ENCODE assay signal across 19 mouse cellular contexts in the genomic region with DNA sequence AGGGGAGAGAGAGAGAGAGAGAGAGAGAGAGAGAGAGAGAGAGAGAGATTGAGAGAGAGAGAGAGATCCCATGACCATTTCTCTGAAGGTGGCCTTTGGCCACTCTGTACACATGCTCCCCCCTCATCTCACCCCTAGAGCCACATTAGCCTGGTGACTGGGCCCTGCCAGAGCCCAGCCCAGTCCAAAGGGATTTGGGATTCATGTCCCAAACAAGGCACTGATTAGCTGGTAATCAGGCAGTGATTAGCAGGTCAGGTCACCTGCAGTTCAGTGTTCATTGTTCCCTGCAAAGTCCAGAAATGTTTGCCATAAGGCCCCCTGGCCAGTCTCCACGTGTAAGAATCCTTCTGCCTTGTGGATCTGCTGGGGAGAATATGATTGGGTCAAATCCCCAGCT.
DNase-seq lines count a peak whose midpoint lies in the region; ATAC-seq lines count a peak whose summit lies in the region.
"Had no signal": no experiment of that assay in that cellular context is flagged by ENCODE, and none has a peak within 500 bp of the region (broad histone marks: within the 10 kb centered on the region; RNA-seq: fewer than 3 reads in every experiment).

No protein-coding gene starts in this region.

- peaks cover 4% of the 10 kb centered on the region for H3K4me1 ChIP-seq in intestine, embryonic 15.5 days (replicated peaks)
- H3K4me1 ChIP-seq in intestine, embryonic 16.5 days (ENCODE audit: control insufficient read depth, insufficient read depth, low read length), result peaks cover 11% of the 10 kb centered on the region
- 0 out of 2 replicates have a peak, but pooled peaks cover 2% of the 10 kb centered on the region for H3K4me1 ChIP-seq in stomach, embryonic 14.5 days (ENCODE audit: control insufficient read depth, insufficient read depth, low read length)
- H3K4me1 ChIP-seq: forebrain, embryonic 12.5 days; midbrain, embryonic 13.5 days had no signal

- peak; percentile 82 for ATAC-seq in intestine, embryonic 15.5 days
- ATAC-seq in intestine, embryonic 16.5 days, result peak; percentile 84
- 0 out of 2 replicates have a peak, but pooled peaks have one; percentile 49 for ATAC-seq in stomach, embryonic 14.5 days (ENCODE audit: insufficient number of reproducible peaks, insufficient read depth, low FRiP score, low read depth)
- ATAC-seq: hindbrain, postnatal 0 days; midbrain, embryonic 13.5 days had no signal

- H3K9ac ChIP-seq in intestine, embryonic 15.5 days, result no peak overlapping the region
- H3K9ac ChIP-seq in intestine, embryonic 16.5 days (ENCODE audit: low read depth, low read length), result no peak overlapping the region
- no peak overlapping the region for H3K9ac ChIP-seq in stomach, embryonic 14.5 days (replicated peaks; ENCODE audit: low read depth, low read length)
- H3K9ac ChIP-seq: forebrain, embryonic 12.5 days; liver, embryonic 14.5 days; midbrain, embryonic 13.5 days had no signal

- H3K4me2 ChIP-seq in intestine, embryonic 15.5 days (replicated peaks), result no peak overlapping the region
- no peak overlapping the region for H3K4me2 ChIP-seq in intestine, embryonic 16.5 days (ENCODE audit: low read depth, low read length)
- H3K4me2 ChIP-seq in stomach, embryonic 14.5 days (replicated peaks; ENCODE audit: low read depth, low read length), result no peak overlapping the region
- H3K4me2 ChIP-seq: forebrain, embryonic 12.5 days; midbrain, embryonic 13.5 days had no signal

- no peak overlapping the region for H3K4me3 ChIP-seq in intestine, embryonic 15.5 days (replicated peaks)
- H3K4me3 ChIP-seq in intestine, embryonic 16.5 days (ENCODE audit: low read length), result no peak overlapping the region
- H3K4me3 ChIP-seq in stomach, embryonic 14.5 days (ENCODE audit: low read depth, low read length), result no peak overlapping the region
- H3K4me3 ChIP-seq: forebrain, embryonic 12.5 days; left cerebral cortex, adult 2 months; midbrain, embryonic 13.5 days; myocyte had no signal

- H3K36me3 ChIP-seq in intestine, embryonic 15.5 days, result no peaks in the 10 kb centered on the region
- H3K36me3 ChIP-seq in intestine, embryonic 16.5 days (ENCODE audit: control insufficient read depth, insufficient read depth, low read length), result no peaks in the 10 kb centered on the region
- no peaks in the 10 kb centered on the region for H3K36me3 ChIP-seq in stomach, embryonic 14.5 days (ENCODE audit: control insufficient read depth, insufficient read depth, low read length)
- H3K36me3 ChIP-seq: forebrain, embryonic 12.5 days; midbrain, embryonic 13.5 days had no signal

- H3K9me3 ChIP-seq in intestine, embryonic 15.5 days, result no peaks in the 10 kb centered on the region
- H3K9me3 ChIP-seq in intestine, embryonic 16.5 days (ENCODE audit: control insufficient read depth, low read length), result no peaks in the 10 kb centered on the region; the same call in 1 of the 2 replicates
- H3K9me3 ChIP-seq in stomach, embryonic 14.5 days (ENCODE audit: control insufficient read depth, low read depth, low read length), result no peaks in the 10 kb centered on the region
- H3K9me3 ChIP-seq: forebrain, embryonic 12.5 days; midbrain, embryonic 13.5 days had no signal

- 32% methylated on average over 1 of the region's 1 CpGs for WGBS in intestine, embryonic 15.5 days
- WGBS in intestine, embryonic 16.5 days, result 24% methylated on average over 1 of the region's 1 CpGs
- 30% methylated on average over 1 of the region's 1 CpGs for WGBS in stomach, embryonic 14.5 days

- DNase-seq in kidney, postnatal 25 days, result peak; percentile 40 to 79
- no peak for DNase-seq in layer of hippocampus, postnatal 36 days
- no peak for DNase-seq in cerebellum, adult 18-20 months
- DNase-seq in thymus, postnatal 36 days, result no peak
- DNase-seq: adrenal gland, adult 2 months; cerebellum, adult 8-10 months; gastrocnemius, postnatal 25 days; left cerebral cortex, postnatal 4 days; lung, postnatal 10 days; thymus, adult 2 months had no signal

- H3K27me3 ChIP-seq in intestine, embryonic 15.5 days (replicated peaks), result no peaks in the 10 kb centered on the region
- no peaks in the 10 kb centered on the region for H3K27me3 ChIP-seq in intestine, embryonic 16.5 days (replicated peaks; ENCODE audit: control insufficient read depth, insufficient read depth, low read length)
- no peaks in the 10 kb centered on the region for H3K27me3 ChIP-seq in stomach, embryonic 14.5 days (ENCODE audit: control insufficient read depth, insufficient read depth, low read length)
- H3K27me3 ChIP-seq: forebrain, embryonic 12.5 days; midbrain, embryonic 13.5 days had no signal

- H3K27ac ChIP-seq in intestine, embryonic 15.5 days, result no peak overlapping the region
- H3K27ac ChIP-seq in intestine, embryonic 16.5 days (ENCODE audit: low read length), result peak overlapping the region; percentile 49; the same call in 1 of the 2 replicates
- no peak overlapping the region for H3K27ac ChIP-seq in stomach, embryonic 14.5 days (ENCODE audit: low read length)
- H3K27ac ChIP-seq: forebrain, embryonic 12.5 days; hindbrain, postnatal 0 days; left cerebral cortex, adult 2 months; liver, embryonic 14.5 days; midbrain, embryonic 13.5 days had no signal

Comparison
In these comparisons a context has a peak if more than half of its experiments do, and no peak if none do; other contexts are left out.
1. DNase-seq: peak in kidney, postnatal 25 days (2 of 2); none in layer of hippocampus, postnatal 36 days (0 of 2), cerebellum, adult 18-20 months (0 of 2) and thymus, postnatal 36 days (0 of 2).
2. Peak in every context shown above with its lines, with median percentiles within 50 percentile points of each other: ATAC-seq.